Mouse (Mus musculus) embryonic fibroblast, embryonic 13.5 days (primary cell): Measurements from ENCODE around the gene E4f1.

Experiments used
- CTCF ChIP-seq: IDR thresholded peaks from 2 replicates; pipeline ENCODE4 v1.5.1; 2011; ENCODE audit warnings: mild to moderate bottlenecking, control low read depth, low read length, moderate library complexity, borderline replicate concordance; ENCODE audit not compliant: insufficient read depth
- POLR2A ChIP-seq: IDR thresholded peaks from 2 replicates; pipeline ENCODE4 v1.6.1; 2011; ENCODE audit warnings: low read depth, mild to moderate bottlenecking, control low read depth, low read length, moderate library complexity

DNA sequence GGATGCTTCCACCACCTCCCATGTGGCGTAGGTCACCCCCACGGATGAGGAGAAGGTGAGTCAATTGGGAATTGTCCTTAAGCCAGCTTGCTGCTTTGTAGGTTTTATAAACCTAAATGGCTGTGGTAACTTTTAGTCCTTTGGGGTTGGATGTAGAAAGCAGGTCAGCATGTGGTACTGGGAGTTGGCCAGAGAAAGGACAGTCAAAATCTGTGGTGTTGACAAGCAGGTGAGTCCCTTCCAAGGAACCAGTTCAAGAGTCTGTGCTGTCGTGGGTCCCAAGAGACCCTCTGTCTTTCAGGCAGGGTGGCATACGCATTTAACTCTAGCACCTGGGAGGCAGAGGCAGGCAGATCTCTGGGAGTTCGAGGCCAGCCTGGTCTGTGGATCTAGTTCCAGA lies 45.6 kb downstream of the E4f1 start:
- TF ChIP-seq POLR2A = no peak
- TF ChIP-seq CTCF = no peak
